Mouse (Mus musculus) kidney, adult 18-20 months (tissue): Measurements from ENCODE around the gene Agrn.
"Not testable (repeated sequence)": the region's sequence is repeated elsewhere in the genome, so short reads cannot be mapped to it uniquely, and the experiment has no call there.

Experiments
- DNase-seq: peaks from one replicate; pipeline ENCODE4 v3.0.0; 2021

Agrn gene

GRCm38 (mm10) chr4:156200623-156201475 is 3.6 kb upstream of the Agrn start, which contains the start of gene Isg15:
TSS of gene Isg15 (minus strand) at chr4:156200818.
- no peak for DNase-seq

GRCm38 (mm10) chr4:156197829-156198205 is 529 bp upstream of the Agrn start:
- peak; percentile 88 for DNase-seq

- DNase-seq: peak; percentile 58
Observed at GRCm38 (mm10) chr4:156195927-156196870, 1.1 kb downstream of the Agrn start.

GRCm38 (mm10) chr4:156194346-156194745 is 2.9 kb downstream of the Agrn start:
- no peak for DNase-seq

- DNase-seq: no peak
Observed at GRCm38 (mm10) chr4:156193906-156194305, 3.4 kb downstream of the Agrn start.

- DNase-seq: peak; percentile 52
Observed at GRCm38 (mm10) chr4:156193200-156193590, 4.1 kb downstream of the Agrn start.

GRCm38 (mm10) chr4:156192421-156193199 is 4.7 kb downstream of the Agrn start:
- peak; percentile 80 for DNase-seq

GRCm38 (mm10) chr4:156188811-156189323 is 8.4 kb downstream of the Agrn start:
- peak; percentile 60 for DNase-seq

- DNase-seq: no peak
Observed at GRCm38 (mm10) chr4:156188162-156188810, 9.0 kb downstream of the Agrn start.

- no peak for DNase-seq
Observed at GRCm38 (mm10) chr4:156185950-156186850, 11.1 kb downstream of the Agrn start.

GRCm38 (mm10) chr4:156185456-156185949 is 11.8 kb downstream of the Agrn start:
- DNase-seq: no peak

GRCm38 (mm10) chr4:156184291-156184954 is 12.9 kb downstream of the Agrn start:
- no peak for DNase-seq

GRCm38 (mm10) chr4:156183747-156184146 is 13.5 kb downstream of the Agrn start:
- no peak for DNase-seq

GRCm38 (mm10) chr4:156177630-156178029 is 19.7 kb downstream of the Agrn start:
- DNase-seq: no peak

GRCm38 (mm10) chr4:156171828-156172227 is 25.5 kb downstream of the Agrn start:
- no peak for DNase-seq

- no peak for DNase-seq
Observed at GRCm38 (mm10) chr4:156169129-156169528, 28.2 kb downstream of the Agrn start.

- DNase-seq: no peak
Observed at GRCm38 (mm10) chr4:156168611-156169010, 28.7 kb downstream of the Agrn start.

GRCm38 (mm10) chr4:156166477-156166876 is 30.8 kb downstream of the Agrn start:
- no peak for DNase-seq

GRCm38 (mm10) chr4:156154771-156155170 is 42.5 kb downstream of the Agrn start:
- no peak for DNase-seq

- DNase-seq: not testable (repeated sequence)
Observed at GRCm38 (mm10) chr4:156150887-156151286, 46.4 kb downstream of the Agrn start.
